Mouse (Mus musculus) right cerebral cortex, postnatal 14 days (tissue): ENCODE measurements around the gene Ak5.

Experiments used
- DNase-seq: peaks from one replicate; pipeline ENCODE4 v3.0.0; 2022

The Ak5 gene

DNA sequence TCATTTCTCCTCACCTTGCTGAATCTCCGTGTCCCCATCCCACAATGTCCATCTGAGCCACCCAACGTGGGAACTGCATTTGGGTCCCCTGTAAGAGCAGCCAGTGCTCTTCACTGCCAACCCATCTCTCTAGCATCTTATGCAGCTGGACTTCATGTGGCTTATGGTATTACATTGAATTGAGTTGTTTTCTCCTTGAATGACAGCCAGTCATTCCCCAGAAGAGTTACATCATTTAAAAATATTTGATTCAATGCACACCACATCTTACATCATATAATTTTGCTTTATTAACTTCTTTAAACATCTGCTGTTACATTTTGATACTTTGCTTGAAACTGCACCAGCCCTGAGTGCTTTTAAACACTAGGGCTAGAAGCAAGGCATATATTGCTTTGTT lies 106.5 kb downstream of the Ak5 start:
- no peak for DNase-seq

DNA sequence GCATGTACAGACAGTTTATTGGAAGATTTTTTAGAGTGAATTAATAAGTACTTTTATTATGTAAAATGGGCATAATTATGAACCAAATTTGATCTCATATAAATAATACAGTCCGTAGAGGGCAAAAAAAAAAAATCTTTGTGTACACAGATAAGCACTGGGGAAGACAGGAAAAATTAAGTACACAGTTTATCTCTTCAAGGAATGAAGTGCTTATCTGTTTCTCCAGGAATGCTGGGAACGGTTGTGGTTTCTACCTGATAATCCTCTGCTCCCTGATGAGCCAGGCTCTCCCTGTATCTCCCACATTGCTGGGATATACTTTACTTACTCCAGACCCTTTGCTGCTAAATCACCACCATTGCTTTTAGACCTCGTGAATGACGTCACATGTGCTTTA lies 108.9 kb downstream of the Ak5 start:
- no peak for DNase-seq

DNA sequence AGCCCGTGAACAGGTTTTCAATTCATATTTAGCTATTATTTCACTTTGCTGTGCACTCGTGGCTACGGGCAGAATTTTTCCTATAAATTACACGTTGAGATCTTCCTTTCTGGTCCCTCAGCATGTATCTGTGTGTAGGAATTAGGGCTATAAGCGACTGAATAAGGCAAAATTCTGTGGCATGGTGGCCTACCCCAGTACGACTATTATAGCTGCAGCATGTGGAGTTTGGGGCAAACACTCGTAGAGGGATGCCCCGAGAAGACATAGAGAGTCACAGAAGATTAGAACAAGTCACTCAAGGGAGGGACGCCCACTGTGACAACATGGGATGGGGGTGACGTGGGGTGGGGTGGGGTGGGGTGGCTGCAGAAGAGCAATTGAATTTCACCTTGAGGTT lies 110.1 kb downstream of the Ak5 start:
- DNase-seq = no peak

- DNase-seq = no peak
Observed at GRCm38 (mm10) chr3:152557659-152558058, 110.5 kb downstream of the Ak5 start.

GRCm38 (mm10) chr3:152556919-152557318 lies 111.2 kb downstream of the Ak5 start:
- no peak for DNase-seq

- no peak for DNase-seq
Observed at GRCm38 (mm10) chr3:152556435-152556834, 111.7 kb downstream of the Ak5 start.

- DNase-seq = no peak
Observed at GRCm38 (mm10) chr3:152555216-152555615, 112.9 kb downstream of the Ak5 start.

GRCm38 (mm10) chr3:152554366-152554765 lies 113.8 kb downstream of the Ak5 start:
- DNase-seq = no peak

DNA sequence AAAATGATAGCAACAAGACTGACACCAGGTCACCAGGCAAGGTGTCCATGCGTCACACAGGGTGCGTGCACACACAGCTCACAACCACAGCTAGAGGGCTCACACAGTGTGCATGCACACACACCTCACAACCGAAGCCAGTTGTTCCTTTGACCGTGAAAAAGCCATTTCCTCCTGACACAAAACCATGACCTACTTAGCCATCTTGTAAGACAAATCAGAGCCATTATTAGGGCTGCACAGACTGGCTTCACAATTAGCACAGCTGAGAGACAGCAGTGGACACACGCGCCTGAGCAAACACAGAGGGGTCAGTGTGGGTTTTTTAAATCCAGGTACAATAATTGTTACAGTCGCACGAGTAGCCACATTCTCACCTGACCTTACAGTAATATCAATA lies 115.5 kb downstream of the Ak5 start:
- no peak for DNase-seq

GRCm38 (mm10) chr3:152550528-152551115 lies 117.5 kb downstream of the Ak5 start:
- DNase-seq = no peak

DNA sequence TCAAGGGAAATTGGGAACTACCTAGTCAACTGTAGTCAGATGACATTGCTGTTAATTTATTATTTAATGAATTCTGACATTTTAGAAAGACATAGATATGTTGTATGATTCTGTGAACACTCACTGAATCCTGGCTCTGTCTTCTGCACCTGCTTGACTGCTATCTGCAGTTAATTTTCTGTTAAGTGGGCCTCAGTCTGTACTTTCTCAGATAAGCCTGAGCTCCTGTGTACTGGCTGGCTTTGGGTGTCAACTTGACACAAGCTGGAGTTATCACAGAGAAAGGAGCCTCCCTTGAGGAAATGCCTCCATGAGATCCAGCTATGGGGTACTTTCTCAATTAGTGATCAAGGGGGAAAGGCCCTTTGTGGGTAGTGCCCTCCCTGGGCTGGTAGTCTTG lies 118.1 kb downstream of the Ak5 start:
- DNase-seq = no peak

DNA sequence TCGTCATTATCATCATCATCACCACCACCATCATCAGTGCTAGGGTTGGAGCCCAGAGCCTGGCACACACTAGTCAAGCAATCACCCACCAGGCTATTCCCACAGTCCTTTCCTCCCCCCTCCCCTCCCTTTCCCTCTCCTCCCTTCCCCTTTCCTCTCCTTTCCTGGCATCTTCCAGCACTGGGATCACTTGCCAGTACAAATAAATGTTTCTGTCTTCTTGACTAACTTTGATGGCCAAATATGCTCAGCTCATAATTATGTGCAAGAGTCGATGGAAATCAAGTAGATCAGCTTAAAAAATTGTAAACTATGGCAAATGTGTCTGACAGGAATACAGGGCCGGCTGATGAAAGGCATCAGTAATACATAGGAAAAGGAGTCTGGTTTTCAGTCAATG lies 123.2 kb downstream of the Ak5 start:
- DNase-seq = no peak

GRCm38 (mm10) chr3:152542298-152542697 lies 125.9 kb downstream of the Ak5 start:
- DNase-seq = no peak

DNA sequence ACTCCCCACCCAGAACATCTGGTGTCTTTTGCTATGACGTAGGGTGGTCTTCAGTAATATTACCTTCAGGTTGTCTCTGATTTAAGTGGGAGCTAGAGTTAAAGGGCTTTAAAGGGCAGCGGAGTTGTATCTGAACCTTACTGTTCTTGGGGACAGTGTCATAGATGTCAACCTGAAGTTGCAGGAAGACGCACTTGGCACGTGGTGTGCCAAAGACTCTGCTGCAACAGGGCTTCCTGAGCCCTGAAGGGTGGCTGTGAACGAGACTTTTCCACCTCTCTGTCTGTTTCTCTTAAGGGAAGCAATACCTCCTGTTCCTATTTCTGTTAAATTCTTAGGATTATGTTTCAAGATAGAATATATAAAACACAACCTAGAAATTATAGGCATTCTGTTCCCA lies 137.8 kb downstream of the Ak5 start:
- no peak for DNase-seq

DNA sequence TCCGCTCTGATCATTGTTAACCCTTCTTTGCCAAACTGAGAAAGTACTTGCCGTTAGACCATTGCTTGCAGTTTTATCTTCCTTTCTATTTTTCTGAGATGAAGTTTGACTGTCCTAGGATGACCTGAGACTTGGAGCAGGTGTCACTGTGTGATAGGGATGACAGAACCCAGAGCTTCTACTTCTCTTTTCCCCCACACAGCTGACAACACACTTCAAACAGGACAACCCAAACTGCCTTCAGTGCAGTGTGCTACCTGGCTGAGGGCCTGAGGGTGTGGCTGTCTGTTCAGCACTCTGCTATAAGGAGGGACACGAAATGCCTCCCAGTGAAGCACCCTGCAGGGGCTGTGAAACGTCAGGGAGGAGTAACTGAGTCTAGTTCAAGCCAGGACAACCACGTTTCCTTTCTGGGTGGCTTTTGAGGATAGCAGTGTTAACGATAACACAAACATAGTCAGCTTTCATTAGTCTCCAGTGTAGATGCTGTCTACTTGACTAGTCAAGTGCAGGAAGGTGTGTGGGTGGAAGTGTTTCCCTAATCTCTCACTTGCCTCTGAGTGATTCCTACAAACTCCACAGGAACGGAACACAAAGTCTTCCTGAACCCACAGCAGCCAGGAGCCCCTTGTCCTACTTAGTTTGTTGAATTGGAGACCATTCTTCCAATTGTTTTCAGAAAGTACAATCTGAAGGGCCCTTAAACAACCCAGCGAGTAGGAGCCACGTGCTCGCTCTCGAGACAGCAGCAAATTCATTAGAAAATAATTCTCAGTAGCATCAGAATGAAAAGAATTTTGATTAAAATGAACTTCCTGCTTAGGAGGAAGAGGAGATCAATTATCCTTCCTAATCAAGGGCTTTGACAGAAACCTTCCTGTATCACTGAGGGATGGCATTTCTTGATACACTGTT lies 138.8 kb downstream of the Ak5 start:
- DNase-seq = no peak

GRCm38 (mm10) chr3:152526721-152527120 lies 141.4 kb downstream of the Ak5 start:
- DNase-seq = no peak

DNA sequence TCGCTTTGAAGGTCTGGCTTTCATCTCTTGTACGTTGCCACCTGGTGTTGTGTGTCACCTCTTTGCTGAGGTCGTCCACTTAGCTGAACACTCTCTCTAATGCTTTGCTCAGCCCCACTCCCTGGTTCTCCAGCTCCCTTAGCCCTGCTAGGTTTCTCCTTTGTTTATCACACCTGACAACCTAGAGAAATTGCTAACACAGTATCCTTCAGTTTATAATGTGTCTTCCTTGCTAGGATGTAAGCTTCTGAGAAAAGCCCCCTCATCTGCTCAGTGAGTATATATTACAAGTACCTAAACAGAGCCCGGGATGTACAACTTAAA lies 144.9 kb downstream of the Ak5 start:
- DNase-seq = no peak

- no peak for DNase-seq
Observed at GRCm38 (mm10) chr3:152522634-152523314, 145.4 kb downstream of the Ak5 start.

GRCm38 (mm10) chr3:152521054-152521453 lies 147.1 kb downstream of the Ak5 start:
- no peak for DNase-seq

GRCm38 (mm10) chr3:152520074-152520473 lies 148.1 kb downstream of the Ak5 start:
- DNase-seq = no peak

DNA sequence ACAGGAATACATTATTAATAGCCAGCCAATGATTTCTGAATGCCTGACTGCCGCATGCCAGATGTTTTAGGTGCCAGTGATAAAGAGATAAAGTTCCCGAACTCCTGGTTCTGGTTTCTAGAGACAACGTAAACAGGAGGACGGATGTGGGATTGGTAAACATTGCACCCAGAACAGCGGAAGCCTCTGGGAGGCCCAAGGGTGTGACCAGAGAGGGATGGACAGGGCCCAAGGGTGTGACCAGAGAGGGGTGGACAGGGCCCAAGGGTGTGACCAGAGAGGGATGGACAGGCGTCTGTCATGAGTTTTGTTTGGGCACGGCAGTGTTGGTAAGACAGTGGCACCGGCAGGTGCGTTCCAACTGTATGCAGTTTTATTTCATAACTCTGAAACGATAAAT lies 148.6 kb downstream of the Ak5 start:
- DNase-seq = no peak

DNA sequence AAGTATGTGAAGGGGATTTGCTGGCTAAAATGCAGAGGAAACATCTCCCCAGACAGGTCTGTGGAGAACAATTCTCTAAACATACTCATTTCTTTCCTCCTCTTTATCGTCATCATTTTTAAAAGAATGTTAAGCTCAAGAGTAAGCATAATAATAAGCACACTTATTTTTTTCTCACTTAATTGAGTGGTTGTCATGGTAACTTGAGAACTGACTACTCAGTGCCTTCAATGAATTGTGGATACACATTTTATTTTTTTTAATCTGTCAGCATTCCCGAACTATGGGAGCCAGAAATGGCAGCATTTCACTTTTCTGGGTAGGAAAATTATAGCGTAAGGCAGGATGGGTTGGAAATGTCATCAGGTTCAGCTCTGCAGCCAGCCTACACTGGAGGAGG lies 151.6 kb downstream of the Ak5 start:
- no peak for DNase-seq

DNA sequence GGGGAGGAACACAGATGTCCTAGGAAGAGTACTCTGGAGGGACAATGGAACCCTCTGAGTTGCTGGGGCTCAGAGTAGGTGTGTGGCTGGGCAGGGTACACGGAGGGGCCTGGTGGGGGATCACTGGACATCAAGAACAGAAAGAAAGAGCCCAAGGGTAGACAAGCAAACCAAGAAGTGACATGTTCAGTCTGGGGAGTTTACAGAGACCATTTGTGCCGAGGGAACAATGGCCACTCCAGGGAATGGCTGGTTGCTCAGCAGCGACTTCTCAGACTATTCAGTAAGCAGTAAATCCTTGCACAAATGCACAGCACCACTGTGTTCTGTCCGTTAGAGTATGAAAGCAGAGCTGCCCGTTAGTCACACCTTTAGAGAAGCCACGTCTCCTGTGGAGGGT lies 152.2 kb downstream of the Ak5 start:
- DNase-seq = no peak

DNA sequence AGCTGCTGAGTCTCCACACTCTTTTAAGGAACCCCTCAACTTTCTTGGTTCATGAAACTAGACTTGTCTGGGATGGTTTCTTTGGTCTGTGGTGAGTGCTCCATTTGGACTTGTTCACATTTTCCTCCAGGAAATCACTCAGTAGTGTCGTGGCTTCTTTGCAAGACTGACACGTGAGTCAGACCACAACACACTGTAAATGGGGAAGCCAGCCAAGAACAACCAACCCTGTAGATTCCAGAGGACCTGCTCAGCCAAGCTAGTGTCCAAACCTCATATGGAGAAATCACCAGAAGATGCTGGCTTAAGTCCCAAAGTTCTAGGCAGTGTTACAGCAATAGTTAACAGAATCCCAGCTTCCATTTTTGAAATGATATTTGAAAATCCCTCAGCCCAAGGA lies 155.6 kb downstream of the Ak5 start:
- no peak for DNase-seq
